Mouse (Mus musculus): Measurements from ENCODE around the gene Ift80.
"Not testable (repeated sequence)": the region's sequence is repeated elsewhere in the genome, so short reads cannot be mapped to it uniquely, and the experiment has no call there.

Gene Ift80

GRCm38 (mm10) chr3:69004437-69005337, at the start of gene Ift80, which contains the start of gene Smc4:
Gene Ift80, minus strand, starts transcription at chr3:69004570.
Gene Smc4, plus strand, starts transcription at chr3:69004738.
- in situ Hi-C loops (cut with MboI, MseI) = loop anchor here (5.0 kb wide), 1 partner anchor 37 kb away; no protein-coding TSS in a partner anchor

DNA sequence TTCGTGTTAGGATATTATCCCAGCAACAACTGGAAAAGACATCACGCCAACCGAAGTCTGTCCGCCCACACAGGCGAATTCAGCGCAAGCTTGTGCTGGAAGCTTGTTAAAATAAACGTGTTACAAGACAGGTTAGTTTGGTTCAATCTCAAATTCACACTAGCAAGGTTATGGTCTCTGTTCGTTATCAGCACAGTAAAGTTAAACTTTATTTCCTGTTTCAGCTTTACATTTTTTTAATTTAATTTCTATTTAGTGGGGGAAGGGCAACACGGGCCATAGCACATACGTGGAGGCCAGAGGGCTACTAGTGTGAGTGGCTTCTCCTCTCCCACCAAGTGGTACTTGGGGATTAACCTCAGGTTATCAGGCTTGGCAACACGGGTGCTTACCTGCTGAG, 47.5 kb upstream of the Ift80 start:
- in situ Hi-C loops (cut with MboI, MseI) = no loop called here

GRCm38 (mm10) chr3:69049011-69049410, 44.6 kb upstream of the Ift80 start:
- in situ Hi-C loops (cut with MboI, MseI) = no loop called here

DNA sequence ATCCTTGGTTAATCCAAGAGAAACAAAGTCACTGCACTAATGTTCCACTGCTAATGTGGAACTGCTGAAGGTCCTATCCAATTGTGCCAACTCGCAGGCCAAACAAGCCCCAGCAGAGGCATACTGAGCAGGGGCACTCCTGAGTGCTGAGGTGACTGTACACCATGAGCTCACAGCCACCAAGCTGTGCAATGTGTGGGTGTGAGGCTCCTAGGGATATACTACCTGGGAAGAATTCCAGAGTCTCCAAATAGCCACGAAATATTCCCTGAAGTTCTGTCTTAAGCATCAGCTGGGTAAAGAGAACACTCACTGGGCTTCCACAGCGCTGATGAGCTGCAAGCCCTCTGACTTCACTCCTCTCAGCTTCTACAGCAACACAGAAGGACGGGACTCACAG, 43.3 kb upstream of the Ift80 start:
- in situ Hi-C loops (cut with MboI, MseI) = no loop called here

DNA sequence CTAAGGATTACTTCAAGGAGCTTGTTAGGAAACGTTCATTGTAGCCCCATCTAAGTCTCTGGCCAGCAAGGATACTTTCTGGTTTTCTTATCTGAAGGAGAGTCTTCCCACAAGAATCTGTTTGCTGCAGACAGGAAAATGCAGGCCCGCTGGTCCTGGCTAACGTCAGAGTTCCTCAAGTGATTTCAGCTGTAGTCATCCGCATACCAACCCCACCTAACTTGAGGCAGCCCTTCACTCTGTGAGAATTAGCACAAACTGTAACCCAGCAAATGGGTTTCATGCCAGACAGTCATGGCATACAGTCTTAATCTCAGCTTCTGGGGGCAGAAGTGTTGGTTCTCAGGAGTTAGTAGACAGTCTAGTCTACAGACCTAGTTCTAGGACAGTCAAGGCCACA, 42.1 kb upstream of the Ift80 start:
- in situ Hi-C loops (cut with MboI, MseI) = no loop called here

DNA sequence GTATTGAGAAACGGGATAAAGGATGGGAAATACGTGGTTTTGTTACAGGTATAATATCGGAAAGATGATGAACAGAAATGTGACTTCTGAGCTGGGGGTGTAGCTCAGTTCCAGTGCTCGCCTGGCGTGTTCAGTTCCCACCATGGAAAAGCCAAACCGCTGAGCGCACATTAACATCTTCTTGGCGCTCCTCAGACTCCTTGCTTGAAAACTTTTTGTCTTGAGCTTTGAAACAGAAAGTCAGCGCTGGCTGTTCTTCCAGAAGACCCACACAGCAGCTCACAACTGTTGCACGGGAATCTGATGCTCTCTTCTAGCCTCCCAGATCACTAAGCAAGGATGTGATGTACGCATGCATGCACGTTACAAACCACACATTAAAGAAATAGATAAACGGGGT, 41.4 kb upstream of the Ift80 start:
- in situ Hi-C loops (cut with MboI, MseI) = no loop called here

DNA sequence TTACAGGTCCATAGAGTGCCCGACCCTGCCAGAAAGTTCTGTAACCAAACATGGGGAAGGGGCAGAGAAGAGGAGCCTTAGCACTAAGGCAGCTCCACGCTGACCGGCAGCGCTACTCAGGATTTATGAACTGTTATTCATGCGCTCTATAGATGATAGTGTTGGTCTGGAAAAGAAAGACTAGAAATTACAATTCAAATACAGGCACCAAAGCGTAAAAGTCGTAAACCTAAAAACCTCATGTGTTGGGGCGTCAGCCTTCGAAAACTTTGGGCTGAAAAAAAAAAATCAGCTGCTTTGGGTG, 41.0 kb upstream of the Ift80 start:
- in situ Hi-C loops (cut with MboI, MseI) = no loop called here

GRCm38 (mm10) chr3:69044645-69045399, 40.5 kb upstream of the Ift80 start, which contains the start of gene Trim59:
Gene Trim59, minus strand, starts transcription at chr3:69044755.
- in situ Hi-C loops (cut with MboI, MseI) = no loop called here

- in situ Hi-C loops (cut with MboI, MseI) = no loop called here
Observed at GRCm38 (mm10) chr3:69044167-69044591, 39.8 kb upstream of the Ift80 start.

- in situ Hi-C loops (cut with MboI, MseI) = no loop called here
Observed at GRCm38 (mm10) chr3:69041298-69041697, 36.9 kb upstream of the Ift80 start.

GRCm38 (mm10) chr3:69040105-69040504, 35.7 kb upstream of the Ift80 start:
- in situ Hi-C loops (cut with MboI, MseI) = no loop called here

DNA sequence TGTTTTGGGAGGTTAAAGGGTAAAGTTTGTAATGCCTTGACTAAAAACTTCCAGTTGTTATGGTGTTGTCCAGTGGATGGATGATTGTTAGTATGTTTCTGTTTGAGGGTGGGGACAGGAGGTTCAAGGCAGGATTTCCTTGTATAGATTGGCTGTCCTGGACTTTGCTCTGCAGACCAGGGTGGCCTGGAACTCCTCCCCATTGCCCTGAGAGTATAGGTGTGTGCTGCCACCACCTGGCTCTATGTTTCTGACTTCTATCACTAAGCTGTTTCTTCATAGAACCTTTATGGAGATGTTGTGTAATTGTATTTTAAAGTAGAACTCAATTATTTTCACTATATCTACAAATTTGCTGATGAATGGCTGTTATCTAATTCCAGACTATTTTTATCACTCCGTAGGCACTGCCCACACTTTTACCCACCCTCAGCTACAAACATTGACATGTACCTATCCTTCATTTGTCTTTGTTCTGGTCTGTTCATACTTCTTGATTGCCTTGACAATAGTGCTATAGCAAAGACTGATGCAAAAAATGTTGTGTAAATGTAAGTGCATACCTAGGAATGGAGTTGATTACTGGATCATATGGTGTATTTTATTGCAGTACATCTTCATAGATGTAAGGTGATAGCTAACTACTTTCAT, 21.9 kb upstream of the Ift80 start:
- in situ Hi-C loops (cut with MboI, MseI) = loop anchor here (10.0 kb wide), 1 partner anchor 719 kb away; no protein-coding TSS in a partner anchor

- in situ Hi-C loops (cut with MboI, MseI) = loop anchor here (10.0 kb wide), 1 partner anchor 724 kb away; no protein-coding TSS in a partner anchor
Observed at GRCm38 (mm10) chr3:69020764-69021163, 16.4 kb upstream of the Ift80 start.

DNA sequence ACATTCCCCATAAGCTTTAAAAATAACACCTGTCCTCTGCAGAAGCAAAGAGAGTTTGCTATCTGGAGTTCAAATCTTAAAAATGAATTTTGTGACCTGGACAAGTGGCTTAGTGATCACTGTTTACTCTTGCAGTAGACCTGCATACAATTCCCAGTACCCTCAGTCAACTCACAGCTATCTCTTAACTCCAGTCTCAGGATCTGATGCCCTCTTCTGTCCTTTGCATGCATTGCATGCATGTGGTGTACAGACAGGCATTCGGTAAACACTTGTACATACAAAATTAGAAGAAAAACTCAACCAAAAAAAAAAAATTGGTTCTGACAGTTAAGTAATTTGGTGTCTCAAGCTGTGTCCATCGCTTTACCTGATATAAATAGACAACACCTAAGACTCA, 15.9 kb upstream of the Ift80 start:
- in situ Hi-C loops (cut with MboI, MseI) = loop anchor here (10.0 kb wide), 1 partner anchor 725 kb away; no protein-coding TSS in a partner anchor

- in situ Hi-C loops (cut with MboI, MseI) = not testable (repeated sequence)
Observed at GRCm38 (mm10) chr3:69018635-69019034, 14.3 kb upstream of the Ift80 start.

- in situ Hi-C loops (cut with MboI, MseI) = no loop called here
Observed at GRCm38 (mm10) chr3:69017181-69017580, 12.8 kb upstream of the Ift80 start.

GRCm38 (mm10) chr3:69008873-69009272, 4.5 kb upstream of the Ift80 start:
- in situ Hi-C loops (cut with MboI, MseI) = no loop called here

- in situ Hi-C loops (cut with MboI, MseI) = no loop called here
Observed at GRCm38 (mm10) chr3:69006246-69006760, 1.9 kb upstream of the Ift80 start.

- in situ Hi-C loops (cut with MboI, MseI) = no loop called here
Observed at GRCm38 (mm10) chr3:69005338-69006245, 1.2 kb upstream of the Ift80 start.

- in situ Hi-C loops (cut with MboI, MseI) = loop anchor here (5.0 kb wide), 1 partner anchor 37 kb away; no protein-coding TSS in a partner anchor
Observed at GRCm38 (mm10) chr3:69004055-69004436, 324 bp downstream of the Ift80 start.

DNA sequence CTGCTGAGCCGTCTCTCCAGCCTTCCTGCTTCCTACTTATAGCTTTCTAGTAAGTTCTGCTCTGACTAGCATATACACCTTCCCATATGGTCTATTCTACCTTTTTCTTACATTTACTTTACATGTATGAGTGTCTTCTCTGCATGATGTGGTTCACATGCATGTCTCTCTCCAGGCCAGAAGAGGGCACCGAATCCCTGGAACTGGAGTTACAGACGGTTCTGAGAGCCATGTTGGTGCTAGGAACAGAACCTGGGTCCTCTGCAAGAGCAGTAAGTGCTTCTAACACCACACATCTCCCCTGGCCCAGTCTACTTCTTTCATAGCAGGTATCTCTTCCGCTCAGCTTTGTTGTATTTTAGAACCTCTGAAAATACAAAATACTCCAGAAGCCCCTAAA, 1.6 kb downstream of the Ift80 start:
- in situ Hi-C loops (cut with MboI, MseI) = loop anchor here (5.0 kb wide), 1 partner anchor 35 kb away; no protein-coding TSS in a partner anchor
